Mouse (Mus musculus): ENCODE results near the gene Rabl3. TPM values are rescaled to one million over a fixed set of nuclear protein-coding genes. Genes with fewer than 3 reads are reported as not detected.
A peak's percentile ranks its signal among the peaks of the same experiment; 100 is the strongest.

Gene Rabl3
- polyA plus RNA-seq, 1 experiment from 2014 or later = 34.5 TPM

GRCm38 (mm10) chr16:37550981-37551380, 11.3 kb downstream of the Rabl3 start:
- H3K4me3 ChIP-seq = no peak overlapping the region
- H3K9ac ChIP-seq = no peak overlapping the region
- 0 out of 2 replicates have a peak, but pooled peaks have one; percentile 29 for ATAC-seq (ENCODE audit: insufficient number of reproducible peaks, low FRiP score)
- 46% methylated on average over 2 of the region's 2 CpGs for WGBS
- no peak overlapping the region for H3K4me2 ChIP-seq
- H3K36me3 ChIP-seq = peaks cover 2% of the 10 kb centered on the region; the same call in 1 of the 2 replicates
- H3K4me1 ChIP-seq (replicated peaks) = peaks cover 19% of the 10 kb centered on the region
- H3K9me3 ChIP-seq (replicated peaks) = no peaks in the 10 kb centered on the region
- peak overlapping the region; percentile 80 for H3K27ac ChIP-seq (ENCODE audit: poor library complexity, severe bottlenecking)
- no peaks in the 10 kb centered on the region for H3K27me3 ChIP-seq (replicated peaks)

GRCm38 (mm10) chr16:37552824-37553223, 13.1 kb downstream of the Rabl3 start:
- ATAC-seq (ENCODE audit: insufficient number of reproducible peaks, low FRiP score) = no peak

GRCm38 (mm10) chr16:37562414-37562813, 22.7 kb downstream of the Rabl3 start:
- no peak for ATAC-seq (ENCODE audit: insufficient number of reproducible peaks, low FRiP score)
- WGBS = 85% methylated on average over 6 of the region's 6 CpGs
- no peak overlapping the region for H3K4me2 ChIP-seq
- H3K4me1 ChIP-seq (replicated peaks) = peaks cover 21% of the 10 kb centered on the region
- H3K9me3 ChIP-seq (replicated peaks) = peaks cover 4% of the 10 kb centered on the region
- H3K27me3 ChIP-seq (replicated peaks) = no peaks in the 10 kb centered on the region
- H3K36me3 ChIP-seq = peaks cover 32% of the 10 kb centered on the region
- H3K9ac ChIP-seq = no peak overlapping the region
- no peak overlapping the region for H3K4me3 ChIP-seq
- H3K27ac ChIP-seq (ENCODE audit: poor library complexity, severe bottlenecking) = no peak overlapping the region

More at GRCm38 (mm10) chr16:37552824-37553223, 13.1 kb downstream of the Rabl3 start:
- H3K36me3 ChIP-seq = peaks cover 12% of the 10 kb centered on the region
- H3K9me3 ChIP-seq (replicated peaks) = no peaks in the 10 kb centered on the region
- H3K4me2 ChIP-seq = no peak overlapping the region
- peaks cover 22% of the 10 kb centered on the region for H3K4me1 ChIP-seq (replicated peaks)
- H3K9ac ChIP-seq = no peak overlapping the region
- H3K27ac ChIP-seq (ENCODE audit: poor library complexity, severe bottlenecking) = no peak overlapping the region
- H3K27me3 ChIP-seq (replicated peaks) = no peaks in the 10 kb centered on the region
- no peak overlapping the region for H3K4me3 ChIP-seq
- WGBS = 79% methylated on average over 3 of the region's 3 CpGs

- ATAC-seq (ENCODE audit: insufficient number of reproducible peaks, low FRiP score) = no peak
- Histone ChIP-seq H3K9ac (no peak overlapping the region), H3K27ac (ENCODE audit: poor library complexity, severe bottlenecking) (no peak overlapping the region), H3K9me3 (replicated peaks) (peaks cover 4% of the 10 kb centered on the region), H3K4me3 (no peak overlapping the region), H3K27me3 (replicated peaks) (no peaks in the 10 kb centered on the region), H3K4me1 (replicated peaks) (peaks cover 25% of the 10 kb centered on the region), H3K36me3 (peaks cover 30% of the 10 kb centered on the region), H3K4me2 (no peak overlapping the region)
- 85% methylated on average over 5 of the region's 5 CpGs for WGBS
These were observed 23.3 kb downstream of the Rabl3 start for GRCm38 (mm10) chr16:37562961-37563360.

- WGBS = 12% methylated on average over 1 of the region's 1 CpGs
- ATAC-seq (ENCODE audit: insufficient number of reproducible peaks, low FRiP score) = no peak
- H3K9me3 ChIP-seq (replicated peaks) = no peaks in the 10 kb centered on the region
- H3K9ac ChIP-seq = no peak overlapping the region
- no peaks in the 10 kb centered on the region for H3K27me3 ChIP-seq (replicated peaks)
- no peak overlapping the region for H3K4me3 ChIP-seq
- no peak overlapping the region for H3K4me2 ChIP-seq
- H3K27ac ChIP-seq (ENCODE audit: poor library complexity, severe bottlenecking) = 0 out of 2 replicates have a peak overlapping the region, but pooled peaks have one; percentile 38
- peaks cover 25% of the 10 kb centered on the region for H3K4me1 ChIP-seq (replicated peaks)
- H3K36me3 ChIP-seq = peaks cover 15% of the 10 kb centered on the region
These were observed 25.4 kb downstream of the Rabl3 start for GRCm38 (mm10) chr16:37565117-37565516.

GRCm38 (mm10) chr16:37566107-37566506, 26.4 kb downstream of the Rabl3 start:
- H3K9me3 ChIP-seq (replicated peaks) = no peaks in the 10 kb centered on the region

GRCm38 (mm10) chr16:37567113-37568050, 27.7 kb downstream of the Rabl3 start:
- Histone ChIP-seq H3K4me2 (no peak overlapping the region), H3K4me3 (no peak overlapping the region), H3K36me3 (peaks cover 29% of the 10 kb centered on the region), H3K27ac (ENCODE audit: poor library complexity, severe bottlenecking) (no peak overlapping the region), H3K27me3 (replicated peaks) (no peaks in the 10 kb centered on the region), H3K4me1 (replicated peaks) (peaks cover 25% of the 10 kb centered on the region), H3K9ac (no peak overlapping the region), H3K9me3 (replicated peaks) (0 out of 2 replicates have a peak, but pooled peaks cover under 1% of the 10 kb centered on the region)
- 73% methylated on average over 12 of the region's 12 CpGs for WGBS
- no peak for ATAC-seq (ENCODE audit: insufficient number of reproducible peaks, low FRiP score)

More at GRCm38 (mm10) chr16:37566107-37566506, 26.4 kb downstream of the Rabl3 start:
- H3K27ac ChIP-seq (ENCODE audit: poor library complexity, severe bottlenecking) = no peak overlapping the region
- no peak overlapping the region for H3K9ac ChIP-seq
- H3K4me3 ChIP-seq = no peak overlapping the region
- WGBS = 81% methylated on average over 6 of the region's 6 CpGs
- H3K27me3 ChIP-seq (replicated peaks) = no peaks in the 10 kb centered on the region
- H3K4me1 ChIP-seq (replicated peaks) = peaks cover 25% of the 10 kb centered on the region
- H3K36me3 ChIP-seq = peaks cover 18% of the 10 kb centered on the region
- no peak overlapping the region for H3K4me2 ChIP-seq
- ATAC-seq (ENCODE audit: insufficient number of reproducible peaks, low FRiP score) = no peak

- Histone ChIP-seq H3K4me2 (no peak overlapping the region), H3K36me3 (peaks cover 26% of the 10 kb centered on the region), H3K27me3 (replicated peaks) (no peaks in the 10 kb centered on the region), H3K4me3 (no peak overlapping the region), H3K9me3 (replicated peaks) (peaks cover 8% of the 10 kb centered on the region; the same call in 1 of the 2 replicates), H3K9ac (no peak overlapping the region), H3K4me1 (replicated peaks) (peaks cover 11% of the 10 kb centered on the region), H3K27ac (ENCODE audit: poor library complexity, severe bottlenecking) (no peak overlapping the region)
- WGBS = 81% methylated on average over 3 of the region's 3 CpGs
- no peak for ATAC-seq (ENCODE audit: insufficient number of reproducible peaks, low FRiP score)
These were observed 31.9 kb downstream of the Rabl3 start for GRCm38 (mm10) chr16:37571554-37571953.

GRCm38 (mm10) chr16:37572117-37572754, 32.6 kb downstream of the Rabl3 start:
- Histone ChIP-seq H3K36me3 (peaks cover 26% of the 10 kb centered on the region), H3K4me2 (no peak overlapping the region), H3K9ac (no peak overlapping the region), H3K4me1 (replicated peaks) (peaks cover 6% of the 10 kb centered on the region), H3K27ac (ENCODE audit: poor library complexity, severe bottlenecking) (no peak overlapping the region), H3K9me3 (replicated peaks) (peaks cover 8% of the 10 kb centered on the region; the same call in 1 of the 2 replicates), H3K27me3 (replicated peaks) (no peaks in the 10 kb centered on the region), H3K4me3 (no peak overlapping the region)
- no peak for ATAC-seq (ENCODE audit: insufficient number of reproducible peaks, low FRiP score)
- 92% methylated on average over 12 of the region's 12 CpGs for WGBS

GRCm38 (mm10) chr16:37573061-37573460, 33.4 kb downstream of the Rabl3 start:
- Histone ChIP-seq H3K9ac (no peak overlapping the region), H3K27ac (ENCODE audit: poor library complexity, severe bottlenecking) (no peak overlapping the region), H3K4me3 (no peak overlapping the region), H3K9me3 (replicated peaks) (peaks cover 8% of the 10 kb centered on the region; the same call in 1 of the 2 replicates), H3K4me1 (replicated peaks) (no peaks in the 10 kb centered on the region), H3K4me2 (no peak overlapping the region), H3K27me3 (replicated peaks) (no peaks in the 10 kb centered on the region), H3K36me3 (peaks cover 22% of the 10 kb centered on the region)
- 85% methylated on average over 5 of the region's 5 CpGs for WGBS
- ATAC-seq (ENCODE audit: insufficient number of reproducible peaks, low FRiP score) = no peak

- Histone ChIP-seq H3K9me3 (replicated peaks) (peaks cover 8% of the 10 kb centered on the region; the same call in 1 of the 2 replicates), H3K4me3 (no peak overlapping the region), H3K9ac (no peak overlapping the region), H3K4me1 (replicated peaks) (peaks cover 6% of the 10 kb centered on the region), H3K36me3 (peaks cover 22% of the 10 kb centered on the region), H3K4me2 (no peak overlapping the region), H3K27me3 (replicated peaks) (no peaks in the 10 kb centered on the region), H3K27ac (ENCODE audit: poor library complexity, severe bottlenecking) (no peak overlapping the region)
- WGBS = 60% methylated on average over 3 of the region's 3 CpGs
- ATAC-seq (ENCODE audit: insufficient number of reproducible peaks, low FRiP score) = no peak
These were observed 35.6 kb downstream of the Rabl3 start for GRCm38 (mm10) chr16:37575325-37575724.
